Mouse (Mus musculus) left cerebral cortex, postnatal 36 days (tissue): ENCODE results near the gene Trpm7. TPM values are rescaled to one million over a fixed set of nuclear protein-coding genes. Genes with fewer than 3 reads are reported as not detected.
"Not testable (repeated sequence)": the region's sequence is repeated elsewhere in the genome, so short reads cannot be mapped to it uniquely, and the experiment has no call there.

ENCODE experiments used
- DNase-seq, 2 experiments: peaks; one replicate each; pipeline ENCODE4 v3.0.0; 2021 to 2022; ENCODE audit warnings: low spot score in 2 of 2, mixed read lengths in 1 of 2
- intact Hi-C: fragments of 180-260 bp; cut with DNase I; formaldehyde crosslinking; loops from one replicate; pipeline ENCODE4 v1.15.1; 2025
- total RNA-seq, 2 experiments: library from RNA; stranded (reverse); gene quantifications; 2 replicates each; pipeline ENCODE4 v1.2.3; 2021

Trpm7 gene
- total RNA-seq, result 10 to 100 TPM; 30.4 to 42.3 TPM

DNA sequence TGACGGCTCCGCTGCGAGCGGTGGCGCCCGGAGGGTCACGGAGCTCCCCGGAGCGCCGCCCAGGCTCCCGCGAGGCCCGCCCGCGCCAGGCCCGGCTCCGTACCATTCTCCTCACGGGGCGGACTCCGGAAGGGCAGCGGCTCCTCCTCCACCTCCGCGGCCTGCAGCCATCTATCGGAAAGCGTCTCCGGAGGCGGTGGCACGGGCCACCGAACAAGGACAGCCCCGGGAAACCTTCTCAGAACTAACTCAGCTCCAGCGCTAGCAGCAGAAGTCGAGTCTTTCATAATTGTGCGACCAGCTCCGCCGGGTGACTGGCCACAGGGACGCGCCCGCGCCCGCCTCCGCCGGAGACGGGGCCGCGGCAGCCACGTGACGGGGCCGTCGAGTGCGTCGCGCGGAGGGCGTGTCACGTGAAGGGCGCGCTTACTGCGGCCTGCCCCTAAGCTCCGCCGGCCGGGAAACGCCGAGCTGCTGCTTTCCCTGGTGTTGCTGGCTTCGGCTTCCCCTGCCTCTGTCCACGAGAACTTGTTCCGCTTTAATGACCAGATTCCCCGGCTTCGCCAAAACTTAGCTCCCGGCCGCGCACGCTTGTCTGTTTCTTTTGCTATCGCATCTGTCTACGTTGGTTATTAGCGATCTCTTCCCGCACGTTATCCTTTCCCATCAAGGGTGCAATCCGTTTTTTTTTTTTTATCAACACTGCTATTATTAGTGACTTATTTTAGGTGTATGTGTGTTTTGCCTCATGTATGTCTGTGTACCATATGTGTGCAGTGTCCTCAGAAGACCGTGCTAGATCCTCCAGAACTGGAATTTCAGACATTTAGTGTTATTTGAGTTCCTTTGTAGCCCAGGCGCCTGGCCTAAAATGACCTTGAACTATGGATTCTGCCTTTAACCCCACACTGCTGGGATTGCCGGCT, at the start of gene Trpm7:
Gene Trpm7, minus strand, starts transcription at position 360 of the 926 bp plus-strand sequence.
- intact Hi-C loops, result loop anchor here (1.0 kb wide), 1 partner anchor 56 kb away; no protein-coding TSS in a partner anchor

DNA sequence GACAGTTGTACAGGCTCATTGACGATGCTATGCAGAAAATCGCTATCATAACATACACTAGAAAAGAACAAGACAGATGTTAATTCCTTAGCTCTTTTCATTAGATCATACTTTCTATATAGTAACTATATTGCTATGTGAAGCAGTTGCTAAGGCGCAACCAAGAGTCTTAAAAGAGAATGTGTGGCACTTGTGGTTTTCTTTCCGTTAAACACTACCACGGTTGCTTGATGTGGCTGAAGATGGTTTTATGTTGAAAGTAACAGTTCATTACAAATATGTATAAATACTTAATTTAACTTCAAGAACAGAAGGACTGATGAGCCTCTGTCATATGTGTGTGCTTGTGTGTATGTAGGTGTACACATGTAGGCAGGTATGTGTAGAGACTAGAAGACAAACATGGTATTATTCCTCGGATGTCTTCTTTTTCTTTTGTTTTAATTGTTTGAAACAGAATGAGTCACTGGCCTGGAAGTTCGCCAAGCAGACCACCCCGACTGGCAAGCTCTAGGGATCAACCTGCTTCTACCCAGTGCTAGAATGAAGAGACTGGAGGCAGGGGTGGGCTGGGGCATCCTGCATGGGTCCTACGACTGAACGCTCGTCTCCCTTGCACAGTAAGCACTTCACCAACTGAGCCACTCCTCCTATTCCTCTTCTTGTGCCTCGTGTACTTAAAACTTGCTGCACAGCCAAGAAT, 44.5 kb upstream of the Trpm7 start:
- no peak for DNase-seq
- intact Hi-C loops, result loop anchor here (10.0 kb wide), 1 partner anchor 176 kb away; no protein-coding TSS in a partner anchor

More for the DNA sequence above, at the start of gene Trpm7:
- DNase-seq, result peak; percentile 93 to 95

DNA sequence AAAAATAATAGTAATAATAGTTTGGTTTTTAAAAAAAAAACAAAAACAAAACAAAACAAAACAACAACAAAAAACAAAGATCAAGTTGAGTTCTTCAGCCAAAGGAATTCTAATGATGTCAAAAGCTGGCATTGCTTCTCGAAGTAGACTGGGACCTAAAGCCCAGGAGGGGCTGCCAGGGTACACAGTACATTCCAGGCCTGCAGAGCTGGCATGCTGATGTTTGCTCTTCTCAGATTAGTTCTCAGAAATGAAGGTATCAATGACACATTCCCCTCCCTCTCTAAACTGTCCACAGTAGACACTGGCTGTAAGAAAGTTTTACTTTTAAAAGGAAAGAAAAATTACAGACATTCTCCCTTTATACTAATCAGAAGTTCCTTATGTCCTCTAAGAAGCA, 40.2 kb upstream of the Trpm7 start:
- DNase-seq, result no peak
- intact Hi-C loops, result no loop called here

DNA sequence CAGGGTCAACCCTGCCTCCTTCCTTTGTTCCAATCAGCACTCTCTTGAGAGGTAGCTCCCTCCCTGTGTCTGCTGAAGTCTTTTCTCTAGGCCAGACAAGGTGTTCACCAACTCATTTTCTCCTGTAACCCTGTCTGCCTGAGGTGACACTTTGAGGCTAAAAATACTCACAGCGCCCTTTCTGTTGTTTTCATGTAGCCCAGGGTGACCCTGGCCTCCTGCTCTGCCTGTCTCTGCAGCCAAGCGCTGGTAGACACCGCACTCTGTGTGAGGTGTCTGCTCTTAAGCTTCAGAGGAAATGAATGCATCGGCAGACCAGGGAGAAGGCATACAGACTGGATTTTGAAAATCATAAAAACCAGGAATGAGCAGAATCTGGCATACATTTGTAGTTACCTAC, 38.1 kb upstream of the Trpm7 start:
- no peak for DNase-seq
- intact Hi-C loops, result no loop called here

DNA sequence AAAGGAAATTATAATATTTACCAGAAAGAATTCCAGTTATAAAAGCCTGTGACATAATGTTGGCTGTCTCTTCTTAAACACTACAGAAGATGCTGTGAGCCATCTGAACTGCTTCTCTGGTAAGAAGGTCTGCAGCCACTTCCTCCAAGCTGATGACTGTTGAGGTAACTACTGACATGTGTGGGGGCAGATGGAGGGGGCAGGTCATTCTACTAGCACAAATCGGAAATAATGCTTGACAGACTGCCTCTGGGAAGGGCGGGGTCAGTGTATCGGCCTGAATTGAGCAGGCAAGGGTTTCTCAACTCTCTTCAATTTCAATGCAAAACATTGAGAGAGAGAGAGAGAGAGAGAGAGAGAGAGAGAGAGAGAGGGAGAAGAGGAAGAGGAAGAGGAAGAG, 28.1 kb upstream of the Trpm7 start:
- intact Hi-C loops, result no loop called here
- no peak for DNase-seq

DNA sequence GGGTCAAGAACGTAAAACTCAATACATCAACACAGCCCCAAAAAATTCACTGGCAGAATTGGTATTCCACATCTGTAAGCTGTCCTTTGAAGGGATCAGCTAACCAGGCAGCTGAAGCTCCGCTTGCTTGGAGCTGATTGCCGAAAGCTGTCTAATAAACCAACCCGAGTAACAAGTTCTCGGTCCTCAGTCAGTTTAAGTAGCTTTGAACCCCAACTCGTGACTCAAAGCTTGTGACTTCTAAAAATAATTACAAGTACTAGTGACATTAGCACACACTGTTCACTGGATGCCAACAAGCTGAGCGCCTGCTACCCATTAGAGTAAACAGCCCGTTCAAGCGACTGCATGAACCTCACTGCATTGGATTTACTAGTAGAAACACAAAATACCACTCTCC, 21.5 kb upstream of the Trpm7 start:
- intact Hi-C loops, result no loop called here

DNA sequence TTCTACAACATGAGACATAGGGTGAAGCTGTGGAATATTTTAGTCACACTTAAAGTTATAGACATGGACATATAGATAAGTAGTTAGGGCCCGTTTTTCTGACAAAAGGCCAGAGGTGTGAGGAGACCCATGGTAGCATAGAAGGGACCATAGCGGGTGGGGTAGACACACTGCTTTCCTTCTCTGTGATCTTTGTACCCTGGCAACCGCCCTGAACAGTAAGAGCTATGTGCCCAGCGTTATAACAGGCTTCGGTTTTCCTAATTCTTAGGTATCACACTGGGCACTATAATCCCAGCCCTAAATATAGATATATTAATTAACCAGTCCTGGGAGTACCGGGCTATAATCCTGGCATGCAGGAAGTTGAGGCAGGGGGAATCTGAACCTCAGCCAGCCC, 20.9 kb upstream of the Trpm7 start:
- intact Hi-C loops, result no loop called here
- no peak for DNase-seq

More for the DNA sequence above, 21.5 kb upstream of the Trpm7 start:
- no peak for DNase-seq

DNA sequence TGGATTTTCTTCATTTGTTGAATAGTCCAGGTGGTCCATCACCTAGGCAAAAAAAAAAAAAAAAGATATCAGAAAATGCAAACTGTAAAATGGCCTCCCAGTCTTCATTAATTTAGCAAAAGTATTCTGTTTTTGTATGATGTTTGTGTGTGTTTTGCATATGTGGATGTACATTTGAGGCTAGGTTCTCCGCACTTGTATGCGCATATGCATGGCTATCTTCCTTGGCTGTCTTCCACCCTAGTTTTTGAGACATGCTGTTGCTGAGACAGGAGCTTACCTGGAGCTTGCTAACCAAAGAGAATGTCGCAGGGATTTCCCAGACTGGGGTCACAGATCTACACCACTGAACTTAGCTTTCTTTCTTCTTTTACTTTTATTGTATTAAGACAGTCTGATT, 18.2 kb upstream of the Trpm7 start:
- intact Hi-C loops, result no loop called here
- no peak for DNase-seq

DNA sequence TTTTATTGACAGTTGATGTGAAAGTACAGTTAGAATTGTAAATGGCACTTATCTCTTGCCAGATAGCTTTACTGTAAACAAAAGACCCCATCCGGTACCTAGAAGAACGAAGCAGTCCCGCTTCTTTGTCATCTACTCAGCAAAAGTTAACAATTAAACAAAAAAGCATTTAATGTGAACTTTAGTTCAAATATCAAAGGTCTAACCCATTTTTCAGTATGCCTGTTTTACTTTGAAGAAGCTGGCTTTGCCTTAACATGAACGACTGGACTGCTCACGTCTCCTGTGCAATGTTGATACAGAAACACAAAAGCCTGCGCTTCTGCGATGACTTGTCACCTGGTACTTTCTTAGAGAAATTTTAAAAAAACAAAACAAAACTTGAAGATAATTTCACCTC, 16.3 kb upstream of the Trpm7 start:
- intact Hi-C loops, result no loop called here
- DNase-seq, result no peak

DNA sequence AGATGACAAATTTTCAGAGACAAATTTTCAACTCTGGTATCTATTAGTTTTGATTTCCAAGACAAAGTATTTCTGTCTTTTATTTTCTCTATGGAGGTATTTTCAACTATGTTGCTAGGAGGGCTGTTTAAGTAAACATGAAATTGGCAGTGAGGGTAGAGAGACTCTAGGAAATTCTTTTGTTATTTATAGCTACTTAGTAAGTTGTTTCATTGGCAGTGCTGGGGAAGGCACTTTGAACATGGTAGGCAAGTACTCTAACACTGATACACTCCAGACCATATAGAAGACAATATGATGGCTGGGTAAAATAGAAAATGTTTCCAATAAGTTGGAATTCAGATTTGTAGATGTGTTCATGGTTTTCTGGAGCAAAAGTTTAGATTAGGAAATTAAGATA, 15.7 kb upstream of the Trpm7 start:
- intact Hi-C loops, result no loop called here
- no peak for DNase-seq

DNA sequence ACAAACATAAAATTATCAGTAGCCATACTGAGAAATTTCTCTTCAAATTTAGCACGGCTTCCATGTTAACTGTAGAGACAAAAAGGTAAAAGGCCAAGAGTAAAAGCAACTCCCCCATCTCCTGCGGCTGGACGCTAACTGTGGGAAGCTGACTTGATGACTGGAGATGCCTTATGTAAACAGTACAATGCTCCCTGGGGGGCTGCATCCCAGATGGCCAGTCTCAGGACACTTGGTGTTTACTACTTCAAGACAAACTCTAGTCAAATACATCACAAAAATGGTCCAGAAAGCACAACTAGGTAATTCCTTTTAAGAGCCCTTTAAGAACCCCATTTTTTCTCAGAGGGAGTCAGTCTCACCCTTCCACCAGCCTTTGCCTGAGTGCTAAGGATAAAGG, 11.1 kb upstream of the Trpm7 start:
- DNase-seq, result no peak
- intact Hi-C loops, result no loop called here

DNA sequence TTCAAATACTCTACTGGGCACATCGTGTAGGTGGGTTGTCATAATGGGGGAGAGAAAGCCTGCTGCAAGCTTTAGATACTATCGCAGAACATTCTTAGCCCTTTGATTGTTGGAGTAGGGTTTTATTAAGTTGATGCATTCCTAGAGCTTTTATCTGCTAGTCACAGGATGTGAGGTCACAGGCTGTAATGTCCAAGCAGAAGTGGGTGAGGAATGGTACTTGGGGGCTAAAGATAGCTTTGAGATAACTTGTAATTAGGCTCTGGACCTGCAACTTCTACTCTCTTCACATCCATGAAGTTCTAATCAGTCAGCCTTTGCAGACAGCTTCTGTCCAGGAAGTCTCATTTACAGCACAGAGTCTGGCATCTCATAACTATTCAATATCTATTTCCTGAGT, 9.8 kb upstream of the Trpm7 start:
- no peak for DNase-seq
- intact Hi-C loops, result no loop called here

DNA sequence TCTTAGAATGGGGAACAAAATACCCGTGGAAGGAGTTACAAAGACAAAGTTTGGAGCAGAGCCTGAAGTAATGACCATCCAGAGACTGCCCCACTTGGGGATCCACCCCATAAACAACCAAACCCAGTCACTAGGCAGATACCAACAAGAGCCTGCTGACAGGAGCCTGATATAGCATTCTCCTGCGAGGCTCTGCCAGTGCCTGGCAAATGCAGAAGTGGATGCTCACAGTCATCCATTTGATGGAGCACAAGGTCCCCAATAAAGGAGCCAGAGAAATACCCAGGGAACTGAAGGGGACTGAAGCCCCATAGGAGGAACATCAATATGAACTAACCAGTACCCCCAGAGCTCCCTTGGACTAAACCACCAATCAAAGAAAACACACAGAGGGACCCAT, 6.7 kb upstream of the Trpm7 start:
- intact Hi-C loops, DNase-seq: not testable (repeated sequence)

DNA sequence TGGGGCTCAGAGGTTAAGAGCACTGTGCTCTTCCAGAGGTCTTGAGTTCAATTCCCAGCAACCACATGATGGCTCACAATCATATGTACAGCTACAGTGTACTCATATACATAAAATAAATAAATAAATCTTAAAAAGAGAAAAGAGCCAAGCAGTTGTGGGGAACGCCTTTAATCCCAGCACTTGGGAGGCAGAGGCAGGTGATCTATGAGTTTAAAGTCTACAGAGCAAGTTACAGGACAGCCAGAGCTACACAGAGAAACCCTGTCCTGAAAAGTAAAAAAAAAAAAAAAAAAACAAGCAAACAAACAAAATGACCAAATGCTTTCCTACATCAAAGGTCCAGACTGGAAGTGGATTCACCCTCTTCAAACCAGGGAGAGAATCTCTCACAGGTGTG, 2.0 kb upstream of the Trpm7 start:
- DNase-seq, result no peak
- intact Hi-C loops, result no loop called here

DNA sequence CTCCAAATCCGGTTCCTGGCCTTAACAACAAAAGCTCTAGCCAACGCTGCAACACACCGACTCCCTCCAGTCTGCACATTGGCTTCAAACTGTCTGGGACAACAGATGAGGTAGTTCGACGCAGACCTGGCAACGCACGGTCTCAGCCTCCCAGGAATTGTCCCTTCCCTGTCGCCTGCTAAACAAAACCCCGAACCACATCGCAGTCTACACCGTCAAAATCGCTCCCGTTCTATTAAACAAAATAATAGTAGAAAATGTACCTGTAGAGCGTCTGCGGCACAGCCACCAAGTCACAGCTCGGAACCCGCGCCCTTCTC, 554 bp downstream of the Trpm7 start:
- no peak for DNase-seq
- intact Hi-C loops, result no loop called here

DNA sequence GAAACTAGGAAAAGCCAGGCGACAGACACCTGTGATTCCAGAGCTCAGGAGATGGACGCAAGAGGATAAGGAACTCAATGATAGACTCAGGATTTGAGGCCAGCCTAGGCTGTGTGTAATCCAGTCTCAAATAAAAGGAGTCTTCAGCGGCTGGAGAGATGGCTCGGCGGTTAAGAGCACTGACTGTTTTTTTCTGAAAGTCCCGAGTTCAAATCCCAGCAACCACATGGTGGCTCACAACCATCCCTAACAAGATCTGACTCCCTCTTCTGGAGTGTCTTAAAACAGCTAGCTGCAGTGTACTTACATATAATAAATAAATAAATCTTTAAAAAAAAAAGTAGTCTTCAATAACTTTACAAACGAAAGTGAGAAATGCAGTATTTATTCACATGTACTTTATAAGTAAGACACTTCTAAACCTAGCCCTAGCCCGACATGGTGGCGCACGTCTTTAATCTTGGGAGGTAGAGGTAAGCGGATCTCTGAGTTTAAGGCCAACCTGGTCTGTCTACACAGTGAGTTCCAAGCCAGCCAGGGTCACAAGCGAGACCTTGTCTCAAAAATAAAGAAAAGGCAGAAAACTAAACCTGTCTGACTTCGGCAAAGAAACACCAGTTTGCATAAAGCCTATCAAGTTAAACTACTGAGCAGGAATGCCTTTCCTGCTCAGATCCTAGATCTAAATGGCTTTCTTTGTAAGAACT, 1.1 kb downstream of the Trpm7 start:
- DNase-seq, result no peak

DNA sequence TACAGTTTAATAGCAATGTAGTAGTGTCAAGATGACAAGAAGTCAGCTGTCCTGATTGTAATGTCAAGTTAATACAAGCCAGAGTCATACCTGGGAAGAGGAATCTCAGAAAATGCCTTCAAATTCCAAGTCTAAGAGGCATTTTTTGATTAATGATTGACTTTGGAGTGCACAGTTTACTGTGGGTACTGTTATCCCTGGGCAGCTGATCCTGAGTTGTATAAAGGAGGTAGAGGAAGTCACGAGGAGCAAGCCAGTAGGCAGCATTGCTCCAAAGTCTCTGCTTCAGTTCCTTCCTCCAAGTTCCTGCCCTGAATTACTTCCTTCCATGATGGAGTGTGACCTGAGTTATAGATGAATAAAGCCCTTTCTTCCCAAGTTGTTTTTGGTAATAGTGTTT, 9.7 kb downstream of the Trpm7 start:
- DNase-seq, result no peak
- intact Hi-C loops, result no loop called here

More for the DNA sequence above, 1.1 kb downstream of the Trpm7 start:
- intact Hi-C loops, result no loop called here

DNA sequence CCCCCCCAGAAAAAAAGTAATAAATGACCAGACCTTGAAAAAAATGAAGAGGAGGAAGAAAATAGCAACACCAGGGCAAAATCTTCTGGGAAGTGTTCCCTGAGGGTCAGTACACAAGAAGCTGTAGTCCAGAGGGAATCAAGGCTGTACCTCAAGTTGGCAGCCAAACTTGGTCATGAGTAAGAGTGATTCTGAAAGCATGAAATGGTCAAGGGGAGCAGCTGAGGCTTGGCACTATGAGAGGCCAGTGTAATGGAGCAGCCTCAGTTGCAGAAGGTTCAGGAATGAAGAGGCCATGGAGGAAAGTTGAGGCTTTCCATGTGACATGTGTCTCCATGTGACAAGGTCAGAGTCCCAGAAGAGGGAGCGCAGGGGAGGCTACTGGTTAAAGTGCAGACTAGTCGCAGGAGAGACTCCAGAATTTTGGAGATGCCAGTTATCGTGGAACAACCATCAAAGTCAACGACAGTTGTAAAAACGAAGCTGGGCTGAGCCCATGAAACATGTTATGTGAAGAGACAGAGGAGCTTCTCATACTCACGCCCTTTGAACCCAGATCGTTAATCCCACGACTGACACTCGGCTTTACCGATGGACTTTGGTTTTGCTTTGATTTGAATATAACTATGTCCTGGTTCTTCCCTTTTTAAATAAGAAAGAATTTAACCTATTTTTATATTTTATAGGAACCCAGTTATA, 10.4 kb downstream of the Trpm7 start:
- DNase-seq, result no peak
- intact Hi-C loops, result no loop called here

DNA sequence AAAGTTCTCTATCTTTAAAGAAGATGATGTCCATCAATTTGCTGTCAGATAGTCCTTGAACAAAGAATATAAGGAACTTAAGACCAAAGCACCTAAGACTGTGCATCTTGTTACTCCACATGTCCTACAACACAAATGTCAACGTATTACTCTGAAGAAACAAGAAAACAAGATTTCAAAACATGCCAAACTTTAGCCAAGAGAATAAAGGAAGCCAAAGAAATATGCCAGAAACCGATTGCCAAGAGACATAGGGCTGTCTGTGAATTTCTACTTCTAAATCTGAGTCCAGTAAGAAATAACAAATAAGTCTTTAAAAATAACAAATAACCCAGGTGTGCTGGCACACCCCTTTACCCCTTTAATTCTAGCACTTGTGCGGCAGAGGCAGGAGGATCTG, 11.0 kb downstream of the Trpm7 start:
- intact Hi-C loops, result no loop called here

DNA sequence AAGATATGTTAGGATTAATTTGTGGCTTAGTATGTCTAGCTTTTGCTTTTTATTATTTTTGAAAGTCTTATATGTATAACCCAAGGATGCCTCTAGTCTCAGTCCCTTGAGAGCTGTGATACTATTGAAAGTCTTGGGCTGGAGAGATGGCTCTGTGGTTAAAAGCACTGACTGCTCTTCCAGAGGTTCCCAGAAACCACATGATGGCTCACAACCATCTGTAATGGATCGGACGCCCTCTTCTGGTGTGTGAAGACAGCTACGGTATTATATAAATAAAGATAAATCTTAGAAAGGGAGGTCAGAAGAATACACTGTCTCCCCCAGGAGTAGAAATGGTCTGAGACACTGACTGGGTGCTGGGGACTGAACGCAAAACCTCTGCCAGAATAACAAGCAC, 31.3 kb downstream of the Trpm7 start:
- no peak for DNase-seq
- intact Hi-C loops, result no loop called here

More for the DNA sequence above, 11.0 kb downstream of the Trpm7 start:
- no peak for DNase-seq
